31 mouse cellular contexts compared by ENCODE assay signal in genomic region chr1:133487171-133487901, GRCm38 (mm10).
A peak's percentile ranks its signal among the peaks of the same experiment; 100 is the strongest.
DNase-seq lines count a peak whose midpoint lies in the region; ATAC-seq lines count a peak whose summit lies in the region.
"Had no signal": no experiment of that assay in that cellular context is flagged by ENCODE, and none has a peak within 500 bp of the region (broad histone marks: within the 10 kb centered on the region; RNA-seq: fewer than 3 reads in every experiment).

No protein-coding gene starts in this region.

- 75% methylated on average over 8 of the region's 8 CpGs for WGBS in hindbrain, embryonic 10.5 days
- 81% methylated on average over 8 of the region's 8 CpGs for WGBS in hindbrain, embryonic 11.5 days
- 81% methylated on average over 8 of the region's 8 CpGs for WGBS in midbrain, embryonic 10.5 days
- WGBS in midbrain, embryonic 15.5 days: 81% methylated on average over 8 of the region's 8 CpGs
- 64% methylated on average over 8 of the region's 8 CpGs for WGBS in intestine, embryonic 16.5 days

- no peak overlapping the region for H3K9ac ChIP-seq in hindbrain, embryonic 11.5 days (ENCODE audit: low read depth, low read length)
- no peak overlapping the region for H3K9ac ChIP-seq in midbrain, embryonic 15.5 days
- no peak overlapping the region for H3K9ac ChIP-seq in intestine, embryonic 16.5 days (ENCODE audit: low read depth, low read length)
- H3K9ac ChIP-seq: embryonic facial prominence, embryonic 13.5 days; forebrain, embryonic 12.5 days; forebrain, embryonic 15.5 days; heart, embryonic 12.5 days; heart, embryonic 15.5 days; hindbrain, embryonic 12.5 days; hindbrain, embryonic 15.5 days had no signal

- peak overlapping the region; percentile 50 for H3K27ac ChIP-seq in hindbrain, embryonic 10.5 days
- H3K27ac ChIP-seq in hindbrain, embryonic 11.5 days (ENCODE audit: low read depth, low read length): no peak overlapping the region
- peak overlapping the region; percentile 43 for H3K27ac ChIP-seq in midbrain, embryonic 10.5 days (replicated peaks)
- H3K27ac ChIP-seq in midbrain, embryonic 15.5 days: no peak overlapping the region
- no peak overlapping the region for H3K27ac ChIP-seq in intestine, embryonic 16.5 days (ENCODE audit: low read length)
- H3K27ac ChIP-seq: embryonic facial prominence, embryonic 10.5 days; embryonic facial prominence, embryonic 13.5 days; forebrain, embryonic 12.5 days; forebrain, embryonic 15.5 days; heart, embryonic 15.5 days; hindbrain, embryonic 12.5 days; hindbrain, embryonic 15.5 days had no signal

- H3K4me1 ChIP-seq in hindbrain, embryonic 10.5 days (replicated peaks): peaks cover 43% of the 10 kb centered on the region
- H3K4me1 ChIP-seq in hindbrain, embryonic 11.5 days (replicated peaks; ENCODE audit: control insufficient read depth, insufficient read depth, low read length): peaks cover 6% of the 10 kb centered on the region; the same call in 1 of the 2 replicates
- peaks cover 35% of the 10 kb centered on the region for H3K4me1 ChIP-seq in midbrain, embryonic 10.5 days
- peaks cover 8% of the 10 kb centered on the region for H3K4me1 ChIP-seq in midbrain, embryonic 15.5 days
- H3K4me1 ChIP-seq in intestine, embryonic 16.5 days (ENCODE audit: control insufficient read depth, insufficient read depth, low read length): peaks cover 13% of the 10 kb centered on the region

- H3K9me3 ChIP-seq in hindbrain, embryonic 10.5 days: no peaks in the 10 kb centered on the region
- no peaks in the 10 kb centered on the region for H3K9me3 ChIP-seq in hindbrain, embryonic 11.5 days (ENCODE audit: control insufficient read depth, low read length)
- H3K9me3 ChIP-seq in midbrain, embryonic 10.5 days (replicated peaks): no peaks in the 10 kb centered on the region
- H3K9me3 ChIP-seq in midbrain, embryonic 15.5 days: no peaks in the 10 kb centered on the region
- H3K9me3 ChIP-seq in intestine, embryonic 16.5 days (ENCODE audit: control insufficient read depth, low read length): no peaks in the 10 kb centered on the region
- H3K9me3 ChIP-seq: embryonic facial prominence, embryonic 10.5 days; embryonic facial prominence, embryonic 13.5 days; forebrain, embryonic 12.5 days; forebrain, embryonic 15.5 days; G1E; heart, embryonic 12.5 days; heart, embryonic 15.5 days; hindbrain, embryonic 12.5 days; hindbrain, embryonic 15.5 days had no signal

- no peaks in the 10 kb centered on the region for H3K27me3 ChIP-seq in hindbrain, embryonic 10.5 days (ENCODE audit: insufficient read depth, poor library complexity, severe bottlenecking)
- no peaks in the 10 kb centered on the region for H3K27me3 ChIP-seq in hindbrain, embryonic 11.5 days (ENCODE audit: control insufficient read depth, insufficient read depth, low read length)
- no peaks in the 10 kb centered on the region for H3K27me3 ChIP-seq in midbrain, embryonic 10.5 days (ENCODE audit: low read depth, poor library complexity, severe bottlenecking)
- no peaks in the 10 kb centered on the region for H3K27me3 ChIP-seq in midbrain, embryonic 15.5 days (replicated peaks)
- H3K27me3 ChIP-seq in intestine, embryonic 16.5 days (replicated peaks; ENCODE audit: control insufficient read depth, insufficient read depth, low read length): no peaks in the 10 kb centered on the region
- H3K27me3 ChIP-seq: embryonic facial prominence, embryonic 13.5 days; forebrain, embryonic 12.5 days; forebrain, embryonic 15.5 days; heart, embryonic 12.5 days; heart, embryonic 15.5 days; hindbrain, embryonic 12.5 days; hindbrain, embryonic 15.5 days; Patski had no signal

- DNase-seq in hindbrain, embryonic 10.5 days (ENCODE audit: low spot score): no peak
- no peak for DNase-seq in hindbrain, embryonic 11.5 days (ENCODE audit: low spot score)
- no peak for DNase-seq in midbrain, embryonic 10.5 days (ENCODE audit: low spot score)
- peak; percentile 24 for DNase-seq in 3T3-L1 (ENCODE audit: low read depth, low spot score)
- DNase-seq in layer of hippocampus, adult 9-11 months: no peak
- DNase-seq in spleen, postnatal 4 days (ENCODE audit: low spot score in 2 of 2): no peak
- DNase-seq: adrenal gland, adult 8-10 months; adrenal gland, postnatal 25 days; B cell, adult 2 months; cerebellum, adult 11-12 months; cerebellum, adult 8-10 months; cerebellum, postnatal 10 days; cerebellum, postnatal 36 days; embryo, embryonic 11 days; gastrocnemius, postnatal 25 days; heart, adult 18-20 months; heart, postnatal 10 days; heart, postnatal 36 days had no signal

- H3K36me3 ChIP-seq in hindbrain, embryonic 10.5 days: no peaks in the 10 kb centered on the region
- no peaks in the 10 kb centered on the region for H3K36me3 ChIP-seq in hindbrain, embryonic 11.5 days (ENCODE audit: control insufficient read depth, insufficient read depth, low read length)
- H3K36me3 ChIP-seq in midbrain, embryonic 10.5 days: no peaks in the 10 kb centered on the region
- no peaks in the 10 kb centered on the region for H3K36me3 ChIP-seq in midbrain, embryonic 15.5 days (replicated peaks)
- no peaks in the 10 kb centered on the region for H3K36me3 ChIP-seq in intestine, embryonic 16.5 days (ENCODE audit: control insufficient read depth, insufficient read depth, low read length)
- H3K36me3 ChIP-seq: embryonic facial prominence, embryonic 10.5 days; embryonic facial prominence, embryonic 13.5 days; forebrain, embryonic 12.5 days; forebrain, embryonic 15.5 days; G1E; heart, embryonic 12.5 days; heart, embryonic 15.5 days; hindbrain, embryonic 12.5 days; hindbrain, embryonic 15.5 days had no signal

- H3K4me3 ChIP-seq in hindbrain, embryonic 10.5 days: no peak overlapping the region
- H3K4me3 ChIP-seq in hindbrain, embryonic 11.5 days (ENCODE audit: low read depth, low read length): no peak overlapping the region
- no peak overlapping the region for H3K4me3 ChIP-seq in midbrain, embryonic 10.5 days
- H3K4me3 ChIP-seq in midbrain, embryonic 15.5 days: no peak overlapping the region
- H3K4me3 ChIP-seq in intestine, embryonic 16.5 days (ENCODE audit: low read length): no peak overlapping the region
- H3K4me3 ChIP-seq: embryonic facial prominence, embryonic 10.5 days; embryonic facial prominence, embryonic 13.5 days; erythroblast, embryonic 14.5 days; forebrain, embryonic 12.5 days; forebrain, embryonic 15.5 days; heart, embryonic 12.5 days; heart, embryonic 15.5 days; hindbrain, embryonic 12.5 days; hindbrain, embryonic 15.5 days had no signal

- ATAC-seq in hindbrain, embryonic 11.5 days (ENCODE audit: low FRiP score): no peak
- ATAC-seq in midbrain, embryonic 15.5 days (replicated peaks): no peak
- ATAC-seq in intestine, embryonic 16.5 days: peak; percentile 58
- ATAC-seq: forebrain, embryonic 15.5 days; Patski had no signal

- no peak overlapping the region for H3K4me2 ChIP-seq in hindbrain, embryonic 11.5 days (replicated peaks; ENCODE audit: low read depth, low read length)
- no peak overlapping the region for H3K4me2 ChIP-seq in midbrain, embryonic 15.5 days
- H3K4me2 ChIP-seq in intestine, embryonic 16.5 days (ENCODE audit: low read depth, low read length): no peak overlapping the region
- H3K4me2 ChIP-seq: embryonic facial prominence, embryonic 13.5 days; forebrain, embryonic 12.5 days; forebrain, embryonic 15.5 days; heart, embryonic 12.5 days; heart, embryonic 15.5 days; hindbrain, embryonic 12.5 days; hindbrain, embryonic 15.5 days had no signal

Comparison
In these comparisons a context has a peak if more than half of its experiments do, and no peak if none do; other contexts are left out.
1. H3K27ac ChIP-seq: peak in hindbrain, embryonic 10.5 days (single experiment) and midbrain, embryonic 10.5 days (single experiment); none in hindbrain, embryonic 11.5 days (single experiment), midbrain, embryonic 15.5 days (single experiment) and intestine, embryonic 16.5 days (single experiment).